Mouse (Mus musculus) midbrain, embryonic 11.5 days (tissue): ENCODE results near the gene Igfbpl1. TPM values are rescaled to one million over a fixed set of nuclear protein-coding genes. Genes with fewer than 3 reads are reported as not detected.

Source experiments
- ATAC-seq: fragments of 200-750 bp; cut with Nextera tagmentation; 2 replicates; pipeline ENCODE4 v1.8.0; 2017; ENCODE audit warnings: moderate TSS enrichment, moderate library complexity; ENCODE audit not compliant: low FRiP score
- DNase-seq: peaks from one replicate; pipeline ENCODE4 v3.0.0; 2015; ENCODE audit warnings: low spot score; ENCODE audit errors: missing footprints
- H3K27ac ChIP-seq: fragments of 300-500 bp; sonication (generic); 2 replicates; pipeline ENCODE4 v1.5.1; 2014; ENCODE audit warnings: low read depth, low read length
- H3K27me3 ChIP-seq: fragments of 300-500 bp; sonication (generic); 2 replicates; pipeline ENCODE4 v1.6.1; 2014; ENCODE audit warnings: mild to moderate bottlenecking, low read length, moderate library complexity, mixed read lengths; ENCODE audit not compliant: control insufficient read depth, insufficient read depth
- H3K36me3 ChIP-seq: fragments of 300-500 bp; sonication (generic); 2 replicates; pipeline ENCODE4 v1.6.1; 2014; ENCODE audit warnings: mild to moderate bottlenecking, low read length, moderate library complexity, mixed read lengths; ENCODE audit not compliant: control insufficient read depth, insufficient read depth
- H3K4me1 ChIP-seq: fragments of 300-500 bp; sonication (generic); 2 replicates; pipeline ENCODE4 v1.6.1; 2014; ENCODE audit warnings: low read length; ENCODE audit not compliant: control insufficient read depth, insufficient read depth
- H3K4me2 ChIP-seq: fragments of 300-500 bp; sonication (generic); 2 replicates; pipeline ENCODE4 v1.6.1; 2014; ENCODE audit warnings: mild to moderate bottlenecking, moderate library complexity
- H3K4me3 ChIP-seq: fragments of 300-500 bp; sonication (generic); 2 replicates; pipeline ENCODE4 v1.5.1; 2014; ENCODE audit warnings: low read depth, low read length
- H3K9ac ChIP-seq: fragments of 300-500 bp; sonication (generic); 2 replicates; pipeline ENCODE4 v1.6.1; 2014; ENCODE audit warnings: low read length
- H3K9me3 ChIP-seq: fragments of 300-500 bp; sonication (generic); 2 replicates; pipeline ENCODE4 v1.6.1; 2016; ENCODE audit warnings: low read length; ENCODE audit not compliant: control insufficient read depth
- WGBS: fragments of 180-500 bp; shearing (Covaris S2); extraction: QIAGEN DNeasy Blood & Tissue Kit; methylation state at CpG from one replicate; pipeline ENCODE4 v1.1.7; 2014; 5-methylcytosine and 5-hydroxymethylcytosine counted together
- polyA plus RNA-seq: library from polyadenylated mRNA; unstranded; fragments of >200 nt; fragmentation: Nextera tagmentation; extraction: Ambion mirVana; gene quantifications from 2 replicates; pipeline ENCODE4 v1.2.1, GENCODE M21; 2014

Gene Igfbpl1
- polyA plus RNA-seq, 1 experiment from 2014 or later = 57.5 TPM

- Histone ChIP-seq H3K9ac (peak overlapping the region; percentile 56), H3K4me2 (peak overlapping the region; percentile 56), H3K27me3 (peaks cover 48% of the 10 kb centered on the region), H3K27ac (peak overlapping the region; percentile 76), H3K9me3 (no peaks in the 10 kb centered on the region), H3K36me3 (no peaks in the 10 kb centered on the region), H3K4me1 (peaks cover 39% of the 10 kb centered on the region), H3K4me3 (peak overlapping the region; percentile 53)
- ATAC-seq (no peak), DNase-seq (peak; percentile 90)
- WGBS = 28% methylated on average over 14 of the region's 14 CpGs
Observed at GRCm38 (mm10) chr4:45824761-45825556, 1.8 kb downstream of the Igfbpl1 start.

- peak overlapping the region; percentile 76 for H3K27ac ChIP-seq
- H3K27me3 ChIP-seq = peaks cover 48% of the 10 kb centered on the region
- peak; percentile 95 for DNase-seq
- WGBS = 3% methylated on average over 10 of the region's 10 CpGs
- H3K4me2 ChIP-seq = peak overlapping the region; percentile 56
- peak; percentile 58 for ATAC-seq
- H3K36me3 ChIP-seq = no peaks in the 10 kb centered on the region
- H3K9me3 ChIP-seq = no peaks in the 10 kb centered on the region
- peaks cover 40% of the 10 kb centered on the region for H3K4me1 ChIP-seq
- H3K4me3 ChIP-seq = peak overlapping the region; percentile 53
- H3K9ac ChIP-seq = peak overlapping the region; percentile 56
Observed at GRCm38 (mm10) chr4:45824049-45824760, 2.5 kb downstream of the Igfbpl1 start.

GRCm38 (mm10) chr4:45822781-45823575 is 3.7 kb downstream of the Igfbpl1 start:
- H3K36me3 ChIP-seq = no peaks in the 10 kb centered on the region
- ATAC-seq (peak; percentile 56), DNase-seq (peak; percentile 95)
- H3K9me3 ChIP-seq = no peaks in the 10 kb centered on the region
- peak overlapping the region; percentile 76 for H3K27ac ChIP-seq
- H3K27me3 ChIP-seq = peaks cover 42% of the 10 kb centered on the region
- no peak overlapping the region for H3K4me3 ChIP-seq
- peak overlapping the region; percentile 56 for H3K4me2 ChIP-seq
- peaks cover 52% of the 10 kb centered on the region for H3K4me1 ChIP-seq
- WGBS = 8% methylated on average over 11 of the region's 11 CpGs
- H3K9ac ChIP-seq = peak overlapping the region; percentile 37

- DNase-seq = no peak
- Histone ChIP-seq H3K9ac (no peak overlapping the region), H3K4me2 (no peak overlapping the region), H3K27ac (peak overlapping the region; percentile 13; the same call in 1 of the 2 replicates), H3K9me3 (no peaks in the 10 kb centered on the region), H3K27me3 (peaks cover 32% of the 10 kb centered on the region), H3K4me1 (peaks cover 54% of the 10 kb centered on the region), H3K4me3 (no peak overlapping the region), H3K36me3 (no peaks in the 10 kb centered on the region)
- ATAC-seq = no peak
- 19% methylated on average over 3 of the region's 3 CpGs for WGBS
Observed at GRCm38 (mm10) chr4:45821995-45822394, 4.7 kb downstream of the Igfbpl1 start.

- no peaks in the 10 kb centered on the region for H3K9me3 ChIP-seq
- ATAC-seq (no peak), DNase-seq (peak; percentile 96)
- peaks cover 56% of the 10 kb centered on the region for H3K4me1 ChIP-seq
- H3K27me3 ChIP-seq = peaks cover 15% of the 10 kb centered on the region
- 44% methylated on average over 8 of the region's 8 CpGs for WGBS
- no peak overlapping the region for H3K4me3 ChIP-seq
- peak overlapping the region; percentile 90 for H3K27ac ChIP-seq
- H3K9ac ChIP-seq = no peak overlapping the region
- no peaks in the 10 kb centered on the region for H3K36me3 ChIP-seq
- peak overlapping the region; percentile 27; the same call in 1 of the 2 replicates for H3K4me2 ChIP-seq
Observed at GRCm38 (mm10) chr4:45820074-45820830, 6.5 kb downstream of the Igfbpl1 start.

GRCm38 (mm10) chr4:45819208-45819931 is 7.4 kb downstream of the Igfbpl1 start:
- H3K4me1 ChIP-seq = peaks cover 47% of the 10 kb centered on the region
- 2% methylated on average over 17 of the region's 17 CpGs for WGBS
- peak overlapping the region; percentile 90 for H3K27ac ChIP-seq
- no peaks in the 10 kb centered on the region for H3K36me3 ChIP-seq
- peaks cover 7% of the 10 kb centered on the region; the same call in 1 of the 2 replicates for H3K27me3 ChIP-seq
- H3K4me2 ChIP-seq = peak overlapping the region; percentile 27
- H3K9me3 ChIP-seq = no peaks in the 10 kb centered on the region
- no peak overlapping the region for H3K4me3 ChIP-seq
- peak overlapping the region; percentile 54; the same call in 1 of the 2 replicates for H3K9ac ChIP-seq
- peak; percentile 96 for DNase-seq
- ATAC-seq = peak; percentile 72

- H3K9me3 ChIP-seq = no peaks in the 10 kb centered on the region
- DNase-seq (peak; percentile 91), ATAC-seq (peak; percentile 51)
- peaks cover 42% of the 10 kb centered on the region for H3K4me1 ChIP-seq
- 12% methylated on average over 3 of the region's 4 CpGs for WGBS
- H3K27me3 ChIP-seq = peaks cover 5% of the 10 kb centered on the region; the same call in 1 of the 2 replicates
- H3K4me2 ChIP-seq = peak overlapping the region; percentile 27
- peak overlapping the region; percentile 54 for H3K9ac ChIP-seq
- H3K27ac ChIP-seq = peak overlapping the region; percentile 90
- 0 out of 2 replicates have a peak, but pooled peaks cover 2% of the 10 kb centered on the region for H3K36me3 ChIP-seq
- no peak overlapping the region for H3K4me3 ChIP-seq
Observed at GRCm38 (mm10) chr4:45818814-45819207, 7.9 kb downstream of the Igfbpl1 start.

GRCm38 (mm10) chr4:45815542-45815941 is 11.2 kb downstream of the Igfbpl1 start:
- DNase-seq (peak; percentile 97), ATAC-seq (no peak)
- WGBS = 20% methylated on average over 7 of the region's 7 CpGs
- Histone ChIP-seq H3K4me1 (peaks cover 30% of the 10 kb centered on the region), H3K4me2 (no peak overlapping the region), H3K9ac (no peak overlapping the region), H3K36me3 (0 out of 2 replicates have a peak, but pooled peaks cover 3% of the 10 kb centered on the region), H3K4me3 (no peak overlapping the region), H3K9me3 (no peaks in the 10 kb centered on the region), H3K27me3 (no peaks in the 10 kb centered on the region), H3K27ac (no peak overlapping the region)
